9 mouse cellular contexts compared by ENCODE assay signal in the genomic region with DNA sequence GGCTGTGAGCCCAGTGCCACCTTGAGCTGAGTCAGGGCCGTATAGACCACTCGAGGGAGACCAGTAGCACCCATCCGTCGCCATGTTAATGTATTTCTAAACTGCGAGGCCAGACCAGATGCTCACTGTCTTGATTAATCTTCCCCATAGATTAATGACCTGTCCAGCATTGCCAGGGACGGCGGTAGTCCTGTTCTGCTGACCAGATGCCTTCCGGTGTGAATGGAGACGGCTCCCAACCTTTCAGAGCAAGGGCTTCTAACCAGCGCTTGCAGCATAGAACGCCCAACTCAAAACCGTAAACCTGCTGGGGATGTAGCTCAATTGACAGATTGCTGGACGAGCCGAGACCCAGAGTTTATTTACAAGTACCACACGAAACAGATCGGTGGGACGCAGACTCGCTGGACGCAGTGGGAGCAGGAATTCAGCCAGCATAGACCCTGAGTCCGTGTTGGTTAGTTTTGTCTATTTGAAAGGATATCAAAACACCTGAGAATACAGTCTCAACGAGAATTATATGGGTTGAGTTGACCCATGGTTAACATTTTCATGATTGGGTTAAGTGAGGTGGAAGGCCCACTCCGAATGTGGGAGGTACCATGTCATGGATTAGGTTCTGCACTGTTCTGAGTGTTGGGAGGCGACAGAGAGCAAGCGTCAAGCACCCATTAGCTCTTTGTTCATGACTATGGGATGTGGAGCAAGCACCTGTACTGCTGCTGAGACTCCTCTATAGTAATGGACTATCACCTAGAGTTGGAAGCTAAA. TPM values are rescaled to one million over a fixed set of nuclear protein-coding genes. Genes with fewer than 3 reads are reported as not detected.
A peak's percentile ranks its signal among the peaks of the same experiment; 100 is the strongest.
DNase-seq lines count a peak whose midpoint lies in the region; ATAC-seq and TF ChIP-seq lines count a peak whose summit lies in the region.
"Had no signal": no experiment of that assay in that cellular context is flagged by ENCODE, and none has a peak within 500 bp of the region (broad histone marks: within the 10 kb centered on the region; RNA-seq: fewer than 3 reads in every experiment).

No protein-coding gene starts in this region.

- peak; percentile 6; the same call in 1 of the 2 replicates for ATAC-seq in frontal cortex, adult (ENCODE audit: low TSS enrichment)
- ATAC-seq in erythroblast, adult 5-6 weeks (replicated peaks; ENCODE audit: low FRiP score, poor library complexity, severe bottlenecking): peak; percentile 36
- ATAC-seq in limb, embryonic 15.5 days (ENCODE audit: insufficient number of reproducible peaks, low FRiP score, low TSS enrichment, low read depth): no peak; the same call in 1 of the 2 replicates
- ATAC-seq in stomach, embryonic 14.5 days (ENCODE audit: insufficient number of reproducible peaks, insufficient read depth, low FRiP score, low read depth): no peak

- peaks cover 27% of the 10 kb centered on the region for H3K79me3 ChIP-seq in C2C12 (ENCODE audit: low read depth)

- DNase-seq in frontal cortex, postnatal 14 days (ENCODE audit: low spot score in 2 of 2): no peak
- no peak for DNase-seq in right cerebral cortex, postnatal 25 days
- DNase-seq in adrenal gland, adult 18-20 months (ENCODE audit: low spot score in 2 of 2): no peak

- peak overlapping the region; percentile 67 for H3ac ChIP-seq in C2C12 (ENCODE audit: control insufficient read depth, insufficient read length, low read depth)

- H3K9me3 ChIP-seq in limb, embryonic 15.5 days: no peaks in the 10 kb centered on the region
- H3K9me3 ChIP-seq in stomach, embryonic 14.5 days (ENCODE audit: control insufficient read depth, low read depth, low read length): no peaks in the 10 kb centered on the region; the same call in 1 of the 2 replicates

- no peak for TF ChIP-seq CTCF in C2C12 (IDR thresholded peaks at IDR 0.05; ENCODE audit: control insufficient read depth, insufficient read depth, insufficient read length)

- H3K79me2 ChIP-seq in C2C12 (ENCODE audit: control insufficient read depth, insufficient read depth): peaks cover 50% of the 10 kb centered on the region

- H3K4me1 ChIP-seq in limb, embryonic 15.5 days: peaks cover 17% of the 10 kb centered on the region
- H3K4me1 ChIP-seq in stomach, embryonic 14.5 days (ENCODE audit: control insufficient read depth, insufficient read depth, low read length): peaks cover 8% of the 10 kb centered on the region; the same call in 1 of the 2 replicates

- peaks cover 31% of the 10 kb centered on the region for H3K36me3 ChIP-seq in C2C12 (ENCODE audit: control insufficient read depth, insufficient read depth)
- H3K36me3 ChIP-seq in limb, embryonic 15.5 days: peaks cover 22% of the 10 kb centered on the region
- peaks cover 17% of the 10 kb centered on the region; the same call in 1 of the 2 replicates for H3K36me3 ChIP-seq in stomach, embryonic 14.5 days (ENCODE audit: control insufficient read depth, insufficient read depth, low read length)

- peak overlapping the region; percentile 98 for H3K27ac ChIP-seq in limb, embryonic 15.5 days
- peak overlapping the region; percentile 96 for H3K27ac ChIP-seq in stomach, embryonic 14.5 days (ENCODE audit: low read length)

- no peaks in the 10 kb centered on the region for H3K27me3 ChIP-seq in C2C12 (ENCODE audit: control insufficient read depth, insufficient read depth, insufficient read length)
- H3K27me3 ChIP-seq in limb, embryonic 15.5 days: no peaks in the 10 kb centered on the region
- H3K27me3 ChIP-seq in stomach, embryonic 14.5 days (ENCODE audit: control insufficient read depth, insufficient read depth, low read length): no peaks in the 10 kb centered on the region

- peak overlapping the region; percentile 88 for H3K9ac ChIP-seq in limb, embryonic 15.5 days
- peak overlapping the region; percentile 81 for H3K9ac ChIP-seq in stomach, embryonic 14.5 days (replicated peaks; ENCODE audit: low read depth, low read length)

- peak overlapping the region; percentile 50 for H3K4me3 ChIP-seq in C2C12 (ENCODE audit: insufficient read depth, poor library complexity, severe bottlenecking)
- peak overlapping the region; percentile 88 for H3K4me3 ChIP-seq in limb, embryonic 15.5 days
- peak overlapping the region; percentile 68 for H3K4me3 ChIP-seq in stomach, embryonic 14.5 days (ENCODE audit: low read depth, low read length)

- H3K4me2 ChIP-seq in limb, embryonic 15.5 days: peak overlapping the region; percentile 83
- H3K4me2 ChIP-seq in stomach, embryonic 14.5 days (replicated peaks; ENCODE audit: low read depth, low read length): peak overlapping the region; percentile 92

- WGBS in limb, embryonic 15.5 days: 8% methylated on average over 24 of the region's 24 CpGs
- 7% methylated on average over 24 of the region's 24 CpGs for WGBS in stomach, embryonic 14.5 days

TF ChIP-seq in C2C12, 6 proteins besides CTCF, POLR2A, EP300 and RAD21:
- TF ChIP-seq MAX (IDR thresholded peaks at IDR 0.05) (no peak), MYOG (IDR thresholded peaks at IDR 0.05; ENCODE audit: control insufficient read depth, extremely low read depth, insufficient read length) (no peak), FOSL1 (IDR thresholded peaks at IDR 0.05; ENCODE audit: insufficient read depth, low read length, poor library complexity, severe bottlenecking) (no peak), MYOD1 (IDR thresholded peaks at IDR 0.05; ENCODE audit: control insufficient read depth, insufficient read length, low read depth) (no peak), CEBPB (IDR thresholded peaks at IDR 0.05; ENCODE audit: low read depth) (no peak), USF1 (IDR thresholded peaks at IDR 0.05; ENCODE audit: low read depth) (no peak)
TF ChIP-seq in C2C12: peak in this region for 0.

RNA-seq across cellular contexts. Expression of a gene that starts 6.4 kb away (rescaled TPM):
- polyA plus RNA-seq in C2C12 (2012; fragmentation: generic; extraction: Trizol): 12.5 TPM
- total RNA-seq in erythroblast, adult 5-6 weeks (2015; ENCODE audit: low replicate concordance): 15.0 and 31.9 TPM in 2 replicates
- total RNA-seq in erythroblast, adult 5-6 weeks (2017; ENCODE audit: low replicate concordance): 28.5 and 31.1 TPM in 2 replicates
- 42.3 and 43.2 TPM in 2 replicates for polyA plus RNA-seq in limb, embryonic 15.5 days (2015; fragmentation: Nextera tagmentation; extraction: Ambion mirVana)
- polyA plus RNA-seq in stomach, embryonic 14.5 days (2014; fragmentation: Nextera tagmentation; extraction: Ambion mirVana): 41.8 and 44.9 TPM in 2 replicates
- 10 to 100 TPM; 48.7 to 58.7 TPM for total RNA-seq in adrenal gland, adult 18-20 months (2021)

RNA-seq across cellular contexts. Expression of a gene that starts 6.8 kb away (rescaled TPM):
- 30.8 TPM for polyA plus RNA-seq in C2C12 (2012; fragmentation: generic; extraction: Trizol)
- 13.6 and 20.0 TPM in 2 replicates for total RNA-seq in erythroblast, adult 5-6 weeks (2015; ENCODE audit: low replicate concordance)
- total RNA-seq in erythroblast, adult 5-6 weeks (2017; ENCODE audit: low replicate concordance): 31.9 and 94.6 TPM in 2 replicates
- polyA plus RNA-seq in limb, embryonic 15.5 days (2015; fragmentation: Nextera tagmentation; extraction: Ambion mirVana): 36.8 and 39.9 TPM in 2 replicates
- polyA plus RNA-seq in stomach, embryonic 14.5 days (2014; fragmentation: Nextera tagmentation; extraction: Ambion mirVana): 22.4 and 24.2 TPM in 2 replicates
- total RNA-seq in adrenal gland, adult 18-20 months (2021): 10 to 100 TPM; 38.5 to 39.3 TPM

RNA-seq across cellular contexts. Expression of a gene that starts 16.9 kb away (rescaled TPM):
- polyA plus RNA-seq in C2C12 (2012; fragmentation: generic; extraction: Trizol): 6.8 TPM
- total RNA-seq in erythroblast, adult 5-6 weeks (2015; ENCODE audit: low replicate concordance): 1.5 and 4.6 TPM in 2 replicates
- total RNA-seq in erythroblast, adult 5-6 weeks (2017; ENCODE audit: low replicate concordance): 3.8 and 3.9 TPM in 2 replicates
- 33.3 and 36.4 TPM in 2 replicates for polyA plus RNA-seq in limb, embryonic 15.5 days (2015; fragmentation: Nextera tagmentation; extraction: Ambion mirVana)
- 19.8 and 21.3 TPM in 2 replicates for polyA plus RNA-seq in stomach, embryonic 14.5 days (2014; fragmentation: Nextera tagmentation; extraction: Ambion mirVana)
- 10 to 100 TPM; 10.5 to 11.9 TPM for total RNA-seq in adrenal gland, adult 18-20 months (2021)

RNA-seq across cellular contexts. Expression of a gene that starts 49.2 kb away (rescaled TPM):
- 0.01 TPM for polyA plus RNA-seq in C2C12 (2012; fragmentation: generic; extraction: Trizol)
- 18.4 and 20.9 TPM in 2 replicates for total RNA-seq in erythroblast, adult 5-6 weeks (2015; ENCODE audit: low replicate concordance)
- total RNA-seq in erythroblast, adult 5-6 weeks (2017; ENCODE audit: low replicate concordance): 11.7 and 16.9 TPM in 2 replicates
- polyA plus RNA-seq in limb, embryonic 15.5 days (2015; fragmentation: Nextera tagmentation; extraction: Ambion mirVana): 2.5 and 2.8 TPM in 2 replicates
- polyA plus RNA-seq in stomach, embryonic 14.5 days (2014; fragmentation: Nextera tagmentation; extraction: Ambion mirVana): not detected in 2 replicates
- not detected for total RNA-seq in adrenal gland, adult 18-20 months (2021)
- total RNA-seq: left cerebral cortex, postnatal 36 days had no signal

RNA-seq across cellular contexts. Expression of a gene that starts 55.1 kb away (rescaled TPM):
- polyA plus RNA-seq in C2C12 (2012; fragmentation: generic; extraction: Trizol): not detected
- total RNA-seq in erythroblast, adult 5-6 weeks (2015; ENCODE audit: low replicate concordance): not detected in 2 replicates
- total RNA-seq in erythroblast, adult 5-6 weeks (2017; ENCODE audit: low replicate concordance): not detected in 2 replicates
- 0.21 TPM in 1 of 2 replicates, not detected in the other for polyA plus RNA-seq in limb, embryonic 15.5 days (2015; fragmentation: Nextera tagmentation; extraction: Ambion mirVana)
- 32.0 and 42.9 TPM in 2 replicates for polyA plus RNA-seq in stomach, embryonic 14.5 days (2014; fragmentation: Nextera tagmentation; extraction: Ambion mirVana)
- total RNA-seq in adrenal gland, adult 18-20 months (2021): not detected
- total RNA-seq: left cerebral cortex, postnatal 36 days had no signal

Comparison
In these comparisons a context has a peak if more than half of its experiments do, and no peak if none do; other contexts are left out.
1. ATAC-seq: peak in frontal cortex, adult (single experiment) and erythroblast, adult 5-6 weeks (single experiment); none in limb, embryonic 15.5 days (single experiment) and stomach, embryonic 14.5 days (single experiment).
2. Peak in every context shown above with its lines, with median percentiles within 50 percentile points of each other: H3K4me3 ChIP-seq.